Mouse (Mus musculus) cerebellum, adult (tissue): Measurements from ENCODE around the gene Aars.
A peak's percentile ranks its signal among the peaks of the same experiment; 100 is the strongest.

Experiments used
- ATAC-seq: cut with Nextera tagmentation; 2 replicates; pipeline ENCODE4 v1.9.2; 2017; ENCODE audit warnings: mild to moderate bottlenecking, moderate library complexity, mixed read lengths; ENCODE audit not compliant: insufficient number of reproducible peaks, low FRiP score, low TSS enrichment

The Aars gene

DNA sequence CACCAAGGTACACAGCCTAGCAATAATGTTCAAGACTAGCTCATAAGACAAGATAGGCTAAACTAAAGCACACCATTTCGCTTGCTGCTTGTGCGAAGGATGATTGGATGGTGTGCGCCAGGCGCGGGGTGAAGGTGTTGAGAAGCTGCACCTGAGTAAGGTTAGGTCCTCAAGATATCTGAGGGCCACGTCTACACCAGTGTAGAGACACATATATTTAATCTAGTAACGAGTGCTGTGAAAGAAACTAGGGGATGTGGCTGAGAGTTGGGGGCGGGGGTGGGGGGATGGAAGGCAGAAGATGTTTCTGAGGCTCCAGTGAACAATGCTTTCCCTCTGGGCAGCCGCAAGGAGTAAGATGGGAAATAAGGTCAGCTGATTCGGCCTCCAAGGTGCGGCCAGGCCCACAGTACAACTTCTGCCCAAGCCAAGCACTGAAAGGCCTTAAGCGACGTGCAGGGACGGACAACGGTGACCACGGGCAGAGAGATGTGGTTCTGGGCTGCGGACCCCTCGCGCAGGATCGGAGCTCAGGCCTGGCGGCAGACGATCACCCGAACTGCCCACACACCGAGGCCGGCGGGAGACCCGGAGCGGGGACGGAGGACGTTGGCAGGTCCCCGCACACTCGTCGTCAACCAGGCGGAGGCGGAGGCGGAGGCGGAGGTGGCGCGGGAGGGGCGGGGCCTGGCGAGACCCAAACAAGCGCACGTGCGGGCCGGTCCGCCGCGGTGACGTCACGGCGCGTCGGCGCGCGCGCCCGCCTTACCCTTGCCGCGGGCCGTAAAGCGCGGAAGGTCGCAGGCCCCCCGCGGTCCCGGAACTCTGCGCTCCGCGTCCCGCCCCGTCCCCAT is 61.1 kb downstream of the Aars start, which contains the start of gene Pdpr:
Pdpr (plus strand) TSS at position 766 of the 854 bp plus-strand sequence.
- ATAC-seq: peak; percentile 57

DNA sequence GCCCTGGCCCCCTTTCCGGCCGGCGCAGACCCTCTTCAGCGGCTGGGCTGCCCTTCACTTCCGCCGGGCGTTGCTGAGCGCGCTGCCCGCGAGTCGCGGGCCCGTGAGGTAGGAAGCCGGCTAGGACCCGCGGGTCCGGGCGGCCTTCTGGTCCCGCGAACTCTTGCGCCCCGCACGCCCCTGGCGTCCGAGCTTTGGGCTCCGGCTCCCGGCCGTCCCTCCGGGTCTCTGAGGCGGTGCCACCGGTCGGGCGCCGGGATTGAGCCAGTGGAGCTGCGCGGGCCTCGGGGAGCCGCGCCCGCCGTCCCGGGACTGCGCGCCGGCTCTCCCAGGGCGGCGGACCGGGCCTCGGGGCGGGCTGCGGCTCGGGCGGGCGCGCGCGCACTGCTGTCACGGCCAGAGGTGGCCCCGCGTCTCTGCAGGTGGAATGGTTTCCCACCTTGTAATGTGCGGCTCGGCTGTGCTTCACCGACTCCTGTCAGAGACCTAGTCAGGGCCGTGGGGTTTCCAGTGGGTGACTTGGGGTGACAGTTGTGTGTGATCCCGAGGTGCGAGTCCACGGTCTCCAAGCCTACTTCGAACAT is 61.9 kb downstream of the Aars start:
- ATAC-seq: peak; percentile 59; the same call in 1 of the 2 replicates
